Mouse (Mus musculus) G1E (cell line): ENCODE results near the gene Gtf2h1.

Experiments
- CTCF ChIP-seq: IDR thresholded peaks from 2 replicates; pipeline ENCODE4 v1.5.1; 2012; ENCODE audit warnings: low read depth, low read length, inconsistent platforms, mixed read lengths
- GATA1 ChIP-seq: IDR thresholded peaks from 2 replicates; pipeline ENCODE4 v1.6.1; 2012; ENCODE audit warnings: borderline replicate concordance, low read length, inconsistent platforms, mixed read lengths
- GATA2 ChIP-seq: IDR thresholded peaks from 2 replicates; pipeline ENCODE4 v1.6.1; 2012; ENCODE audit warnings: low read depth, low read length, inconsistent platforms, borderline replicate concordance
- POLR2AphosphoS5 ChIP-seq: IDR thresholded peaks from 2 replicates; pipeline ENCODE4 v1.6.1; 2012; ENCODE audit warnings: low read depth, low read length, inconsistent platforms; ENCODE audit not compliant: insufficient replicate concordance
- TAL1 ChIP-seq: conservative IDR thresholded peaks from 2 replicates; pipeline ENCODE4 v1.6.1; 2012; ENCODE audit warnings: low read depth, low read length, inconsistent platforms, mixed read lengths

- no peak for TF ChIP-seq CTCF
- TF ChIP-seq GATA1: no peak
- TF ChIP-seq POLR2AphosphoS5: no peak
- no peak for TF ChIP-seq GATA2
- TF ChIP-seq TAL1: no peak
Measured at GRCm38 (mm10) chr7:46840326-46840725, 44.4 kb downstream of the Gtf2h1 start.
